Mouse (Mus musculus) Muller cell, postnatal 12 days (primary cell): ENCODE results near the gene Pappa2.

Experiments used
- DNase-seq: peaks from one replicate; pipeline ENCODE4 v3.0.0-alpha.2; 2015; ENCODE audit errors: inconsistent ontology term

Pappa2 gene

DNA sequence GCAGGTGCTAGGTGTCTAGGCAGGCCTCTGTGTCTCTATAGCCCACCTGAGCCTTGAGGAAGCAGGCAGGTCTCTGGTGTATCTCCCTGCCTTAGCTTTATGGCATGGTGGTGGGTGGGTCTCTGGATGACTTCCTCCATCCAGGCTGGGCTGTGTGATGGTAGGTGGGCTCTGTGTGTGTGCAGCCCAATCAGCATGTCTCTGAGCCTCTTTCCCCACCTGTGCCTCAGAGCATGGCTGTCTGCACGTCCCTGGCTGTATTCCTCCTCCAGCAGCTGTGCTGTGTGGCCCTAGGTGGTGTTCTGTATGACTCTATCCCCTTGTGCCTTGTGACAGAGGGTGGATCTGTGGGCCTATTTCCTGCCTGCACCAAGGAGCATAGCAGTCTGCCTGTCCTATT, at the start of gene Pappa2:
Gene Pappa2, minus strand, starts transcription at position 101 of the 400 bp plus-strand sequence.
- DNase-seq: no peak

GRCm38 (mm10) chr1:159029106-159029505, 48.8 kb upstream of the Pappa2 start:
- peak; percentile 66 for DNase-seq

DNA sequence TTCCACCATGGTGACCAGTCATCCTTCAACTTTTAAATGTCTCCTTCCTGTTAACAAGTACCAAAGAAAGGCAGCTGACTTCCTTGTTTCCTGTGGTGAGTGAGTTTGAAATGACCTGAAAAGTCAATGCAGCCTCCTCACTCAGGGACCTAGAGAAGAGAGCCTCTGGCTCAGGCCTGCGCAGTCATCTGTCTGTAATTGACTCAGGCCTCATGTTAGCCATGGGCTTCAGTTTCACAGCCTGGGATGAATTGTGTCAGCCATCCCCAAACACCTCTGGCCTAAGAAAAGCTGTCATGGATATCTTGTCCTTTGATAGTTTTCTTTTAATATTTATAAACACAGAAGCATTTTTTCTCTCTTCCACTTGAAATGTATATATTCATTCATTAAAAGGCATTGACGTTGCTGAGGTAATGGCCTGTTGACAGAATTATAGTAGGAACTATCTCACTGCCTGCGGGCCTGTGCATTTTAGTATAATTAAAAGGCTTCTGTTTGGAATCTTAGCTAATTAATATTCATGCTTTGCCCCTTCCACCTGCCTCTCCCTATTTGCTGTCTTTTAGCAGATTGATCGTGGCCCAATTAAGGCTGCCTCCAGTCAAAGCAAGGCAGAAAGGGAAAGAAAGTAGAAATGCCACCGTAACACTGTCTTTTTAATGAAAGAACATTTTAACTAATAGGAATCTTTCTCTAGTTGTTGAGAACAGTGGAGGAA, 34.8 kb upstream of the Pappa2 start:
- DNase-seq: peak; percentile 23

DNA sequence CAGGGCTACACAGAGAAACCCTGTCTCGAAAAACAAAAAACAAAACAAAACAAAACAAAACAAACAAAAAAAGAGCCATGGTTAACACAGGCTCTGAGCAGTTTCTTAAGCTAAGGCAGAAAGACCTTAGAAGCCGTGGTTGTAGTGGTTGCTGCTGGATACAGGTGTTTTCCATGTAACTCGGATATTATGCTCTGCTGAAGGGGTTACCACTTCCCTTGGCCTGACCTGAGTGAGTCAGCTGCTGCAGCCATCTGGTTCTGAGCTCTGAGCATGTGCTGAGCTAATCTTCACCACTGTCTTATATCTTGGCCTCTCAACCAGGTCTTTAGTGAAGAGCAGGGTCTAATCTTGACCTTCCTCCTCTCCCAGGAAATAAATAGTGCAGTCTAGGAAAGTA, 6.8 kb upstream of the Pappa2 start:
- no peak for DNase-seq

DNA sequence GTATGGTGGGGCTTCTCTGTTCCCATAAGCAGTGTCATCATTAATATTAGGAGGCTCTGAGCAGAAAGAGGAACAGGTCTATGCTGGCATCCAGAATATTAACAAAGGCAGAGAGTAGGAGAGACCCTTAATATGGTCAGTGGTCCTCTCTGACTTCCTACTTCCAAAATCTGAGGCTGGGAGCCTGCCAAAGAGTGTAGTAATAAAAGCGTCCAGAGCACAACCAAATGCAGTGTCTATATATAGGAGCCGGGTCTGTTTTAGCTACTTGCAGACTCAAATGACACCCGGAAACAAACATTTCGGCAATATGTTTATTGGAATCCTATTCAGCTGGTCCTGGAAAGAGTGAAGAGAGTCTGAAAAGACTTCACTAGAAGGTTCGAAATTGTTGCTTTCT, 17.9 kb downstream of the Pappa2 start:
- DNase-seq: no peak

GRCm38 (mm10) chr1:158960984-158961383, 19.3 kb downstream of the Pappa2 start:
- DNase-seq: no peak

GRCm38 (mm10) chr1:158960549-158960948, 19.7 kb downstream of the Pappa2 start:
- no peak for DNase-seq

- DNase-seq: no peak
Observed at GRCm38 (mm10) chr1:158956361-158956760, 23.9 kb downstream of the Pappa2 start.

- no peak for DNase-seq
Observed at GRCm38 (mm10) chr1:158954785-158955184, 25.5 kb downstream of the Pappa2 start.

DNA sequence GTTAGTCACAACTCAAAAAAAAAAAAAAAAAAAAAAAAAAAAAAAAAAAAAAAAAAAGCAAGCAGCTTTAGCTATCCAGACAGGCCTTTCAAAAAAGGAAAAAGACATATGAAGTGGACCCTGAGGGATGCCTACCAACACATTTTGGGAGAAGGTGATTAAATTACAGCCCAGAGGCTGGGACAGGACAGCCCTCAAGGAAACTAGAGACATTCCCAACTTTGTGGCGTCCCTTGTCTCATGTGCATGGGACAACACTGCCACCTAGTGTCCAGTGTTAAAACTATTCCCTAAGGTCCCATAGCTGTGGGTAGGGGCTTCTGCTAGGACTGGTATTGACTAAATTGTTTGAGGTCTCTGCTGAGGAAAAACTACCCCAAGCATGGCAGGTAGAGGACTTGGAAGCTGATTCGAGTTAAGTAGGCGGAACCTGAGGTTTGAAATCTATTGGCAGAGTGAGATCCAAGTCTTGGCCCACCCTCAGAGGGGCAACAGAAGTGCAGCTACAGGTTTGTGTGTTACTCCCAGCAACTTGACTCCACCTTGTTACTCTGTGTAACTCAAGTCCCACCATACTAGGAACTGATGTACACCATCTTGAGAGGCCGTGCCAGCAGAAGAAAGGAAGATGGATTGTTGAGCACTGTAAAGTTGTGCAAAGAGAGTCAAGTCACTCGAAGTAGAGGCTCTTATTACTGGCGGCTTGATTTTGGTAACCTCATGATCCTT, 26.6 kb downstream of the Pappa2 start:
- DNase-seq: peak; percentile 54

- DNase-seq: no peak
Observed at GRCm38 (mm10) chr1:158949041-158949440, 31.2 kb downstream of the Pappa2 start.

- peak; percentile 78 for DNase-seq
Observed at GRCm38 (mm10) chr1:158947981-158948735, 32.1 kb downstream of the Pappa2 start.

DNA sequence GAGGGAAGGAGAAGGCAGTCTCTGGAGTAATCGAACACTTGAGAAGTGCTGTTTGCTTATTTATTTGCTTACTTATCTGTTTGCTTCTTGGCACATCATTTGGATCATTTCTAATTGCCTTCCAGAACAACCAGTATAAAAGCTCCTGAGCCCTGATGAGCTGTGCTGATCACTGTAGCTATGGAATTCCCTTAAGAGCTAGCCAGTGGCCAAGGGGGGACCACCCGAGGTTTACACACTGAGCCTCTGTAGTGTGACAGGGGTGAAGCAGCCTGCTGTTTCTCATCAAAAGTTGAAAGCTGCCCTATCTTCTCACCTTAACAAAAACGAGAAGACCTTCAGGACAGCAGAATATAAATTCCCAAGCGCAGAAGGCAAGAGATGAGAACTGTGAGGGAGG, 35.4 kb downstream of the Pappa2 start:
- no peak for DNase-seq

- no peak for DNase-seq
Observed at GRCm38 (mm10) chr1:158942864-158943263, 37.4 kb downstream of the Pappa2 start.

DNA sequence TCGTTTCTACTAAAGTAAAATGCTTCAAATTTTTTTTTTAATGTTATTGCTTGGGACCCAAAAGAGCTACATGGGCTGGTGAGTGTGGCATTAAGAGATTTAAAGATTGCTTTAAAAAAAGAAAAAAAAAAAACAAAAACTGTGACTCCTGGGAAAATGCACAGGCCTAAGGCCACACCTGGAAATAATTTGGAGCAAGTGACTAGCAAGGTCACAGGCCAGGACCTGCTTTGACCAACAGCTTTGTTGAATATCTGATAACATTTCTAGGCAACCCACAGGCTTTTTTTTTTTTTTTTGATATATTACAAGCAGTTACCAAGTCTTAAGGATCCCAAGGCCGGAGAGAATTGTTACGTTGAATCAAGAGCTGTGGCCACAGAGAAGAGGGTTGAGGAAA, 39.3 kb downstream of the Pappa2 start:
- no peak for DNase-seq

- no peak for DNase-seq
Observed at GRCm38 (mm10) chr1:158934447-158934846, 45.8 kb downstream of the Pappa2 start.

GRCm38 (mm10) chr1:158931202-158931827, 49.0 kb downstream of the Pappa2 start:
- DNase-seq: no peak

DNA sequence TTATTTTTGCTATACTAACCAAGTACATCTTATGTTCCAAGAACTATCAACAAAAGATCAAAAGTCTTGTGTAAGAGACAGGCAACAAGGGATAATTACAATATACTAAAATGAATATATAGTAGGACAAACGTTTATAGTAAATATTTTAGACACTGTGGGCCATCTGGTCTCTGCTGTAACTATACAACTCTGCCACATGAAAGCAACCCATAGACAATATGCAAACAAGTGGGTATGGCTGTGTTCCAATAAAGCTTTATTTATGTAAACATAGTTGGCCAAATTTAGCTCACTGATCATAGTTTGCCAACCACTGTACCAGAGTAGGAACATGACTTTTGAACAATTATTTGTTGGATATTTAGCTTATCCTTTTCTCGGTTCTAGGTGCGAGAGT, 50.9 kb downstream of the Pappa2 start:
- DNase-seq: no peak

DNA sequence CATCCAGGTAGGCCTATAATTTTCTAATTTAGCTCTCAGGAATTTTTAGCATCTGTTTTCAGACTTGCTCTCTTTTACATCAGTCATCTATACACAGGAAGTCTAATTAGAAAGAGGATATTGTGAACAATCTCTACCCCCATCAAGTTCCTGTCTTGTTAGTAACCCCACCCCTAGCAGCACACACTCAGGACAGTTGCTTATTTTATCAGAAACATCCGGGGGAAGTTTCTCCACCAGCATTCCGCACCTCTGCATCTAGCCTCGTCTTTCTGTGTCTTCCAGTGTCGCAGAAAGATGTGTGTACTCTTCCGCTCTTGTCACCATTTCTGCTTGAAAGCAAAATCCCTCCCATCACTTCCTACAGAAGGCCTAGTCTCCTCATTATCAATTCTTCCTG, 59.8 kb downstream of the Pappa2 start:
- DNase-seq: no peak

DNA sequence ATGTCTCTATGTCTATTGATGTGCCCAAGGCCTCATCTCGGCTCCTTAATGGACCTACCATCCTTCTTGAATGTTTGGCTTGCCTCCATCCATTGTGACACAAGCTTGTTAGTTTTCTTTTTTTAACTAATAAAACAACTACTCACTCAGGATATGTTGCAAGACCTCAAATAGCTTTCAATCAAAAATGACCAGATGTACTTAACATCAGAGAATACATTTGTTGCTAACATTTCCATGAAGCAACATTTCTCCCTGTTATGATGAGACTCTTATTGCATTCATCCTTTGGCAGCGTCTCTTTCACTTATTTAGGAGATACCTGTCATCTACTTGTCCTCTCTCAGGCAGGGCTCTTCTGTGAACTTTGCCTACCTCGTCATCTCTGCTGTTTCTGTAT, 61.4 kb downstream of the Pappa2 start:
- peak; percentile 7 for DNase-seq

- peak; percentile 58 for DNase-seq
Observed at GRCm38 (mm10) chr1:158917067-158917466, 63.2 kb downstream of the Pappa2 start.

GRCm38 (mm10) chr1:158915592-158915991, 64.7 kb downstream of the Pappa2 start:
- DNase-seq: no peak
